Mouse (Mus musculus): Measurements from ENCODE around the gene Nup210l.
A peak's percentile ranks its signal among the peaks of the same experiment; 100 is the strongest.
"Not testable (repeated sequence)": the region's sequence is repeated elsewhere in the genome, so short reads cannot be mapped to it uniquely, and the experiment has no call there.

The Nup210l gene

DNA sequence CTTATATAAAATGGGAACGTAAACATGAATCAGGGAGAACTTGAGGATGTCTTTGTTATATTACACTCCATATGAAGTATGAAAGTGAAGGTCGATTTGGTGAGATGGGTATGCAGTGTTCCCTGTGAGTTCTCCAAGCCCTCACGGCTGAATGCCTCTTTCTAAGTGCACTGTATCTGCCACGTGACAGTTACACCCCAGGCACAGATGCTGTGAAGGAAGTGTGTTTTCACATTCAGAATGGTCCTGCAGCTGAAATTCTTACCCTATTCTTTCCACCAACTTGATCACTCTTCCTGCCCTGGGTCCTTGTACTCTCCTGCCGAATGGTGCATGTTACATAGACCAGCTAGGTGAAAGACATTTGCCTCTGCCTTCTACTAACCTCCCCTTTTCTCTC lies 6.0 kb upstream of the Nup210l start:
- no peak for DNase-seq (ENCODE audit: low read depth)

DNA sequence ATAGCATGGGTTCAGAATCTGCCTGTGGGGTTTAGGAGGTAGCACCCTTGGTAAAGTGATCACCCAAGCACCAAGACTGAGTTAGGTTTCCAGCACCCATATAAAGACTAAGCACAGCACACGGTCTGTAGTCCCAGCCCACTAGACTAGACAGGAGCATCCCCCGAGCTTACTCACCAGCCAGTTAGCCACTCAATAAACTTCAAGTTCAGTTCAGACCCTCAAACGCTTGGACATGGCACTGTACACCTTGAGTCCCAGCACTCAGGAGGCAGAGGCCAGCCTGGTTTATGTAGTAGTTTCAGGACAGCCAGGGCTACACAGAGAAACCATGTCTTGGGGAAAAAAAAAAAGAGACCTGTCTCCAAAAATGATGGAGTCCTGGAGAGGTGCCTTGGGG lies 2.9 kb upstream of the Nup210l start:
- DNase-seq (ENCODE audit: low read depth) = no peak

DNA sequence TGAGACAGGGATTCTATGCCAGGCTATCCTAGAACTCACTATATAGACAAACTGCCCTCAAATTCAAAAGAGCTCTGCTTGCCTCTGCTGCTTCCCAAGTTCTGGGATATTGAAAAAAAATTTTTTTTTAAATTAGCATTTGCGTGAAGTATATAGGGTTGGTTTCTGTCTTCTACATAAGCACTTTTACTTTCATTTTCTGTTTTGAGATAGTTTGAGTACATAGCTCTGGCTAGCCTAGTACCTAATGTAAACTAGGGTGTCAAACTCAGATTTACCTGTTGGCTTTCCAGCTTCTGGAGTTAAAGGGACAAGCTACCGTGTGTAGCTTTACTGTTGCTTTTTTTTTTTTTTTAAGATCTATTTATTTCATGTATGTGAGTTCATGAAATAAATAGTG lies 2.3 kb upstream of the Nup210l start:
- no peak for DNase-seq (ENCODE audit: low read depth)

DNA sequence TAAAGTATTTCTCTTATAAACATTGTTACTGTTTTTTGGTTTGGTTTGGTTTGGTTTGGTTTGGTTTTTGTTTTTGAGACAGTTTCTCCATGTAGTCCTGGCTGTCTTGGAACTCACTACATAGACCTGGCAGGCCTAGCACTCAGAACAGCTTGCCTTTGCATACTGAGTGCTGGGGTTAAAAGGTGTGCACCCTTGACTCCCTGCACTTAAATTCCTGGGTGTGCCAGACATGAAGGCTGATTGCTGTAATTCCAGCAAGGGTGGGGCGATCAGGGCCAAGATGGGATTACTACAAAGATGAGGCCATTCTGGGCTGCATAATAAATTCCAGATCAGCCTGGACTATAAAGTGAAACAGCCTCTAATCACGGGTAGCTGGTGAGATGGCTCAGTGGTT lies 1.7 kb upstream of the Nup210l start:
- DNase-seq (ENCODE audit: low read depth) = no peak

DNA sequence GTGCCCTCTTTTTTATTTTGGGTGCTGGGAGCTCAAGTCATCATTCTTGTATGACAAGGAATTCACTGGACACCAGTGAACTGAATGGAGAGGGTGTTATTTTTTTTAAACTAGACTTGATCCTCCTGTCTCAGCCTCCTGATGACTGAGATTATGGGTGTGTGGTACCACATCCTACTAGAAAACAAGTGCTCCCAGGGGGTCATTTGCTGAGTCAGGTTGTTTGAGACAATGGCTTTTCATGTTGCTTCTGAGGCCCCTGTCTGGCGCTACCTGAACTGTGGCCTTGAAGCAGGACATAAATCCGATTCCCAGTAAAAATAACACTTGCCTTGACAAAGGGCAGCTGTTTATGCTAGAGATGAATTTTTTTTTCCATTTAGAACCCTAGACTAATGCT lies 756 bp upstream of the Nup210l start:
- no peak for DNase-seq (ENCODE audit: low read depth)

DNA sequence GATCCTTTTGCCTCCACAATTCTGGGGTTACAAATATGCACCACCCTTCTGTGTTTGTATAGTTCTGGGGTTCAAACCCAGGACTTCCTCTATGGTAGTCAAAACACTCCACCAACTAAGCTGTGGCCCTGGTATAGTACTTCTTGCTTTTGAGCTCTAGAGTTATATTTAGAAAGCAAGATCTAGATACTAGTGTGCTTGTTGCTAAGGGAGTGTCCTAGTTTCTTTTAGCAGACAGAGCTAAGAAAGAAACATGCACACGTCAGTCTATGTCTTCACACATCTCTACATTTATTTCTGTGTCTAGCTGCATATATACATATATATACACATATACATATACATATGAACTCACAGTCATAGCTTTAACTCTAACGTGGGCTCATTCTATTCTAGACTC lies 7.8 kb downstream of the Nup210l start:
- no peak for DNase-seq (ENCODE audit: low read depth)

DNA sequence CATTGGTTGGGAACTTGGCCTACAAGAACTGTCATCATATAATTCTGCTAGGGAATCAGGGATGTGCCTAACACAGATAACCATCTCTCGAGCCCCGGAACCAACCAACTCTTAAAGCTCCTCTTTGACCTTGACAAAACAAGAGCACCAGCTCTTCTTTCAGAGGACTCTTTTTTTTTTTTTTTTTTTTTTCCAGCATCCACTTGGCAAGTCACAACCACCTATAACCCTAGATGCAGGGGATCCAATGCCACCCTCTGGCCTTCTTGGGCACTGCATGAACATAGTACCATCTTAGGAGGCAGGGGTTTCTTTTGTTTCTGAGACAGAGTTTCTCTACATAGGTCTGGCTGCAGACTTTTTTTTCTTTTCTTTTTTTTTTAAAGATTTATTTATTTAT lies 10.4 kb downstream of the Nup210l start:
- DNase-seq (ENCODE audit: low read depth) = peak; percentile 67

DNA sequence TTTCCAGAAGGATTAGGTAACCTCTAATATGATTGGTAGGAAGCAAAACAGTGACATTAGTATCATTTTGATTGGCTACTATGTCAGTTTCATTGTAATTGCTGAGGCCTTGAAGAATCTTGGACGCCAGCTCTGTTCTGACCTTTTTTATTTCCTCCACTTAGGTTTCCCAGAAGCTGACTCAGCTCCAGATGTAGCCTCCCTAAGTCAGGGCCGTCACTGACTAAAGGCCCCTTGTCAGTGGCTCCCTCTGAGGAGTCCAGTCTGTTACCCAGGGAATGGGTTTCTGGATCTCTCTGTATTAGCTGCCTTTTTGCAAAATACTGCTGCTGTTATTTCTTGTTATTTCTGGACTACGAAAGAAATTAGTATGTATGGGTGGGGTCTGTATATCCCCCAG lies 11.6 kb downstream of the Nup210l start:
- no peak for DNase-seq (ENCODE audit: low read depth)

DNA sequence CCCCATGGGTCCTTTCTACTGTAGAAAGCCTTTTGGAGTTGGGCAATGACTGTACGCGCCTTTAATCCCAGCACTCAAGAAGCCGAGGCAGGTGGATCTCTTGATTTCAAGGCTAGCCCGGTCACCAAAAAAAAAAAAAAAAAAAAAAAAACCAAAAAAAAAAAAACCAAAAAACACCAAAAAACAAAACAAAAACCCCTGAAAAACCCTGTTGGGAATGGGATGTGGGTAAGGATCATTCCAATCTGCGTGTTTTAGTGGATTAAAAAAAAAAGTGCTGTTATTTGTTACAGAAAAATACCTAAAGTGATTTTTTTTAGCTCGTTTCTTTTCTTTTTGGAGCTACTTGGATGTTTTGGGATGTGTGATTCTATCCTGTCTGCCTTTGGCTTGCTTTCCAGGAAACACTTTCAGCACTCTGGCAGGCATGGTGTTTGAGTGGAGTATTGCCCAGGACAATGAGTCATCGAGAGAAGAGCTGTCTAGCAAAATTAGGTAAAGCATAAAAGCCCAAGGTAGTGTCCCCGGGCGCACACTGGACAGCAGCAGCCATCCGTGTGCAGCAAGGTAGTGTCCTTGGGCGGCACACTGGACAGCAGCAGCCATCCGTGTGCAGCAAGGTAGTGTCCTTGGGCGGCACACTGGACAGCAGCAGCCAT lies 14.3 kb downstream of the Nup210l start:
- no peak for DNase-seq (ENCODE audit: low read depth)

DNA sequence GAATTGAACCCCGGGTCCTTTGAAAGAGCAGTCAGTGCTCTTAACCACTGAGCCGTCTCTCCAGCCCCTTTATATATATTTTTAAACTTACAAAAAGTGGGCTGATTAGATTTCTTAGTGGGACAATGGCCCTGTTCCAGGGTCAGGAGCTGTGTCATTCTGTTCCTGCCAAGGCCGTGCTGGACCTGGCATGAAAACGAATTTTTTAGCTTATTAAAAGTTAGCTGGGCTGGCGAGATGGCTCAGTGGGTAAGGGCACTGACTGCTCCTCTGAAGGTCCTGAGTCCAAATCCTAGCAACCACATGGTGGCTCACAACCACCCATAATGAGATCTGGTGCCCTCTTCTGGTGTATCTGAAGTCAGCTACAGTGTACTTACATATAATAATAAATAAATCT lies 18.1 kb downstream of the Nup210l start:
- not testable (repeated sequence) for DNase-seq (ENCODE audit: low read depth)

DNA sequence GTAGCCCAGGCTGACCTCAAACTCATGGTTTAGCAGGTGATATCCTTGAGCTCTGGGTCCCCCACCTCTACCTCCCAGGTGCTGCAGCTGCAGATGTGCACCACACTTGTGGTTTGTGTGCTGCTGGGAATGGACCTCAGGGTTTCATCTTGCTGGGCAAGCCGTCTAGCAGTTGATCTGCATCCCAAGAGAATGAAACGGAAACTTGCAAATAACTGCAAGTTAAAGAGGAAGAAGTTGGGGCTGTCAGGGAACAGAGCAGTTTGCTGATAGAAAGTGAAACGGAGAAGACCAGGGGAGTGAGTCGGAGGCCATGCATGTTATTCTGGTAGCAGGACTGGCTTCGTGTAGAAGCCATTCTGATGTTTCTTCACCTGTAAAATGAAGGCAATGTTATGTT lies 21.8 kb downstream of the Nup210l start:
- DNase-seq (ENCODE audit: low read depth) = no peak

DNA sequence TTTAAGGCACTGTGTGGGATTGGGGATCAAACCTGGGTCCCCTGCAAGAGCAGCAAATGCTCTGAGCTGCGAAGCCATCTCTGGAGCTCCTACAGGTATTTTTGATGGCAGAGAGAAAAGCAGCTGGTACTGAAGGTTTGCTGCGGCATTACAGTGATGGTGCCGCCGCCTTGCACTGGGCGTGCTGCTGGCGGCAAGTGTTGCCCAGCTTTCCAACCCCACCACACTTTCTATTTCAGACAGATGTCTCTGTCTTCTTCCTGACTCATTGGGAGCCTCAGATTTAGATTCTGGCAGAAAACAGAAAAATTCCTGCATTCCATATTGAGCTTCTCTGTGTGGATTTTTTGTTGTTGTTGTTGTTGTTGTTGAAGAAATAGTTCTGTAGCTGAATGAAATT lies 23.9 kb downstream of the Nup210l start:
- no peak for DNase-seq (ENCODE audit: low read depth)

DNA sequence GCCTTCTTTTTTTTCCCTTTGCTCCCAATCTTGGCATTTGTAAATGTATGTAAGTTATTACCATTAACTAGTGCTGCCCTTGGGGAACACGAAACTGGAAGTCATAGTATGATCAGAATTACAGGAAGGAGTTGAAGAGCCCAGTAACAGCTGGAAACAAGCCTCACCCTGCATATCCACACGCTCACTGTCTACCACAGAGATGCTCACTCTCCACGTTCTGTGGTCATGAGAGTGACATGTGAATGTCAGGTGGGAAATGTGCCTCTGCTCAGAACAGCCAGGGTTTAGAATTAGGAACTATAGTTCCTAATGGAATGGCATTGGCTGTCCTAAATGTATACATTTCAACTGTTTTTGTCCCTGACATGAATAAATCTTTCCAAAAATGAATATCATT lies 28.8 kb downstream of the Nup210l start:
- no peak for DNase-seq (ENCODE audit: low read depth)

DNA sequence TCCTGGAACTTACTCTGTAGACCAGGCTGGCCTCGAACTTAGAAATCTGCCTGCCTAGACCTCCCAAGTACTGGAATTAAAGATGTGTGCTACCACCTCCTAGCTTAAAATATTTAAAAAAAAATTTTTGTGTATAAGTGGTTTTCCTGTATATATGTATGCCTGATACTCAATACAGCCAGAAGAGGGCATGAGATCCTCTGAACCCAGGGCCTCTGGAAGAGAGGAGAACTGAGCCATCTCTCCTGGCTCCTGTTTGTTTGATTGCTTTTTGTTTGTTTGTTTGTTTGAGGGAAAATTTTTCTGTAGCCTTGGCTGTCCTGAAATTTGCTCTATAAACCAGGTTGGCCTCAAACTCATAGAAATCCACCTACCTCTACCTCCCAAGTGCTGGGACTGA lies 29.4 kb downstream of the Nup210l start:
- DNase-seq (ENCODE audit: low read depth) = peak; percentile 20

DNA sequence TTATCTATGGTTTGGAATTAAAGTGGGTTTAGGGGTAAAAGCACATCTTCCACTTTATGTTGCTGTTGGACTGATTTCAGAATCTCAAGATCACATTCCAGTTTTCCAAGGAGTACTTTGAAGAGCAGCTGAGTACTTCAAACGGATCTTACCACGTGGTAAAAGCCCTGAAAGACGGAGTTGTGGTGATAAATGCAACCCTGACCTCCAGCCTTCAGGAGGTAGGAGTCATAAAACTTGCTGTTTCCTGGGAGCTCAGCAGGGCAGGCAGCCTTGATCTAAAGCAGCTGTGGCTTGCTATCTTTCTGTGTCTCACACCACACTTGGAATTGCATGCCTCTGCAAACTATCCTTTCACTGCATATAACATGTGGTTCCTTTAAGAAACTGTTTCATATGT lies 30.6 kb downstream of the Nup210l start:
- DNase-seq (ENCODE audit: low read depth) = no peak

DNA sequence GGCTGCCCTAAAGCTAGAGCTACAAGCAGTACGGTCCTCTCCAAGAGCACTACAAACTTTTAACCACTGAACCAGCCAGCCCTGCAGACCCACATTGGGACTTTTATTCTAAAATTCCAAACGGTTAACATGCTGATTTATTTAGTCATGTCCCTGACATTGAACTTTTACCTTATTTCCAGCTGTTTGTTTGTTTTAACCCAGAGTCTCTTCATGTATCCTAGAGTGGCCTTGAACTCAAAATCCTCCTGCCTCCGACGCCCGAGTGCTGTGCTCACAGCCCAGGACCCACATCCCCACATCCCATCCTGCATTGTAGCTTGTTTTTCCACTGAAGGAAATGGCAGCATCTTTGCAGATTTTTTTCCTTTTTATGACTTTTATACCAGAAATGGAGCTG lies 31.1 kb downstream of the Nup210l start:
- DNase-seq (ENCODE audit: low read depth) = no peak

DNA sequence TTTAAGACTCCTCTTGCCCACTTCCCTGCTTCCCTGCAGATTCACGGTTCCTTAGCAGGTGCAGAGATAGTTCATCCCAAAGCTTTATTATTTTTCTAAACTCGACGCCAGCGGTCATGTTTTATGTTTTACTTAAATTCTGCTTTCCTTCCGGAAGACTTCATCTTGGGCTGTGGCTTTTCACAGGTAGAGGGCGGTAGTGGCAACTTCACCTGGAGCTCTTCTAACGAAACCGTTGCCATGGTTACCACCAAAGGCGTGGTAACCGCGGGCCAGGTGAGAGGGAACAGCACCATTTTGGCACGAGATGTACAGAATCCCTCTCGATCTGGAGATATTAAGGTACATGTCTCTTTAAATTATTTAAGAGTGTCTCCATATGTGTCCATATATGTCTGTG lies 32.7 kb downstream of the Nup210l start:
- DNase-seq (ENCODE audit: low read depth) = no peak

DNA sequence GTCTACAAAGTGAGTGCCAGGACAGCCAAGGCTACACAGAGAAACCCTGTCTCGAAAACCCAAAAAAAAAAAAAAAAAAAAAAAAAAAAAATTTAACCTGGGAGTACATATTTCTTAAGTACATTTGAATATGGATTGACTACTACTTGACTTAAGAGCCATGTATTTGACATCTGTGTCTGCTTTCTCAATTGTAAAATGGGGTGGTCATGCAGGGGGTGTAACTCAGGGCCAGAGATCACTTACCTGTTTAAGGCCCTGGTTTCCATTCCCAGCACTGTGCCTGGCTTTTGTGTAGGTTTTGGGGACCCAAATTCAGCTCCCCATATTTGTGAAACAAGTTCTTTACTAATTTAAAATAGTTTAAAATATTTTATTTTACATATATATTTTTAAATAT lies 33.7 kb downstream of the Nup210l start:
- DNase-seq (ENCODE audit: low read depth) = no peak

DNA sequence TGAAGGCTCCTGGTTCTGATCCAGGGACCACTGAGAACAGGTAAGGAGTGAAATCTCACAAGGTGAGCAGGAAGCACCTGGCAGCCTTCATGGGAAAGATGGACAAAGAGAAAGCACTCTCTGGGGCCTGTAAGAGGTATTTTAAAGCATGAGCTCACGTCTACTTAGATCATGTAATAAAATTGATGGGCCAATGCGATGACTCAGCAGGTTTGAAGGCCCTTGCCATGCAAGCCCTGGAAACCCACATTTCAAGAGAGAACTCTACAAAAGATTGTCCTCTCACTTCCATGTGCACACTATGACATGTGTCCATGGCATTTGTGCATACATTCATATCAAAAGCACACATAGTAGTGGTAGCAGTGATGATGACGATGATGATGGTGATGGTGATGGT lies 36.0 kb downstream of the Nup210l start:
- DNase-seq (ENCODE audit: low read depth) = peak; percentile 17

DNA sequence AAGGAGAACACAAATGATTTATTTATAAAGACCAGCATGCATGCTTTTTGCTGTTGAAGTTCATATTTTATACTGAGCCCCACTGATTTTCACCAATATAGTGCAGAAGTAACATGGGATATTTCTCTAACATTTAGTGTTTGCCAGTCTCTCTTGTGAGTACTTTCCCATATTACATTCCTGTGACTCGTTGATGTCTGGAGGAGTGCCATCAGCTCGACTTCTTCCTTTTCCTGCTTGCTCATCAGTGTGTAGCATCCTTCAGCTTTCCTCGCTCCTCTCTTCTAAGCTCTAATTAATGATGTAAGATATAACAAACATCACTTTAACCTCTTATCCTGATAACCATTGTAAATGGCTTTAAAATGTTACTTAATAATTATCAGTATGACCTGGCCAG lies 41.5 kb downstream of the Nup210l start:
- no peak for DNase-seq (ENCODE audit: low read depth)

DNA sequence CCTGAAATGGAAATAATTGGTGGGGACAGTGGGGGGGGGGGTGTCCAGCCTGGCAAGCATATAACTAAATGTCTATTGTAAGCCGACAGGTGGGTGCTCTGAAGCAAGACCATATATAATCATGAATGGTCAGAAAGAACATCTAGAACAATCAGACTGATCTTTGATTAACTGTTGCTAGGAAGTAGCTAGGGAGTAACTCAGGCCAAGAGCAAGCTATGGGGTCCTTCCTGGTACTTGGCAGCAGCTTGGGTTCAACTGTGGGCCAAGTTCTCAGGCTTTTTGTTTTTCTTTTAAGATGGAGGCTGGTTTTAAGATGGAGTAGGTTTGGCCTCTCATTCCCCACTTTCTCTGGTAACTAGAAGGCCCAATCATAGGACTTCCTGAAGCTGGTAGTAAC lies 42.7 kb downstream of the Nup210l start:
- DNase-seq (ENCODE audit: low read depth) = no peak

DNA sequence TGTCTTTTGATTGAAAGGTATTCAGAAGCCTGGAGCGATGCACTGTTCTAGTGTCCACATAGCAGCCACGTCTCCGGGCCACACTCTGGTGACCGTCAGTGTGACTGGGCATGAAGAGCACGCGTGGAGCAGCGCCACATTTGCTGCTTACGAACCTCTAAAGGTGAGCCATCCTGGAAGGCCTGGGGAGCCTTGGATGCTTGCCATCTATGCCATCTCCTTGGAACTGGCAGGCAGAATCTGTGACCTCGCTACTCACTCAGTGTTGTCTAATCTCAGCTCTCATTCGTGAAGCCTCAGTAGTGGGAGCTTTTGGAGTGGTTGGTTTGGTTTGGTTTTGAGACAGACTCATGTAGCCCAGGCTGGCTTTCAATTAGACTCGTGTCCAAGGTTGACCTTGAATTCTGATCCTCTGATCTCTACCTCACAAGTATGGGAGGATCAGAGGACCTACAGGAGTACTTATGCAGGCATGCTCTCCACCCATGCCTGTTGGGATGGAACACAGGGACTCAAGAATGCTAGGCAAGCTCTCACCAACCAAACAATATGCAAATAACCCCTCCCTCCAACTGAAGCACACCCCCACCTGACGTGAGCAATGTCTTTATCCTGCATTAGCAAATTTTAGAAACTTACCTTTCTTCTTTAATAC lies 47.3 kb downstream of the Nup210l start:
- DNase-seq (ENCODE audit: low read depth) = no peak

DNA sequence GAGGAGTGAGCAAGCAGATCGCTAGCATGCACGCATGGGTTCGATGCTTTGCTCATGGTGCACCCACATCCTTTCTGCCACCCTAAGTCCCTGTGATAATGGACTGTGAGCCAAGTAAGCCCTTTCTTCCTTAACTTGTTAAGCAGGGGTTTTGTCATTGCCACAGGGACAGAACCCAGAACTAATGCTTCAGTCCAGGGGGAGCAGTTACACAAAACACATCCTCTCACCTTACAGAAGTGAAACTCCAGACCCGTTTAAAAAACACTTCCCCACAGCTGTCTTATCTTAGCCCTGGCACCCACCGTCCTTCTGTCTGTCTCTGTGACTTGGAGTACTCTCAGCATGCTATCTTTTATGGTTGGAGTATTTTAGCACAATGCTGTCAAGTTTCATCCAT lies 52.1 kb downstream of the Nup210l start:
- DNase-seq (ENCODE audit: low read depth) = no peak

DNA sequence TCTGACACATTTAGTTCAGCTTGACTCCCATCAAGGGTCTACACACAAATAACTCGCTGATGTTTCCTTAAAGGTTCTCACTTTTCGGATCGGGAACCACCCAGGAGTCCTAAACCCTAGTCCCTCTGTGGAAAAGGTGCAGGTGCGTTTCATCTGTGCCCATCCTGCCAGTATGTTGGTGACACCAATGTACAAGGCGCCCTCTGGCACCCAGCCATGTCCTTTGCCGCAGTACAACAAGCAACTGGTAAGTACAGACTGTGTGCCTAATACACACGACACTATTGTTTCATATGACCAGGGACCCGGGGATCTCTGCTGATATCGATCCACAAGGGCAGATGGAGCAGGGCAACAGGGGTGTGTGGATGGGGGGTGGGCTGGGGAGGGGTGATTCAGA lies 55.8 kb downstream of the Nup210l start:
- no peak for DNase-seq (ENCODE audit: low read depth)
